Mouse (Mus musculus) heart, postnatal 0 days (tissue): ENCODE data around the gene Zbtb17. TPM values are rescaled to one million over a fixed set of nuclear protein-coding genes. Genes with fewer than 3 reads are reported as not detected.

Source experiments
- ATAC-seq: fragments of 200-750 bp; cut with Nextera tagmentation; 2 replicates; pipeline ENCODE4 v1.8.0; 2017; ENCODE audit warnings: low read depth, moderate number of reproducible peaks, moderate library complexity; ENCODE audit not compliant: insufficient read depth
- DNase-seq: peaks from one replicate; pipeline ENCODE4 v3.0.0-alpha.2; 2016; ENCODE audit warnings: low spot score
- H3K27ac ChIP-seq: fragments of 300-500 bp; sonication (generic); 2 replicates; pipeline ENCODE4 v1.5.1; 2014; ENCODE audit warnings: low read depth, mild to moderate bottlenecking
- H3K27me3 ChIP-seq: fragments of 300-500 bp; sonication (generic); 2 replicates; pipeline ENCODE4 v1.6.1; 2014; ENCODE audit warnings: low read length, mixed read lengths; ENCODE audit not compliant: control insufficient read depth, insufficient read depth
- H3K36me3 ChIP-seq: fragments of 300-500 bp; sonication (generic); replicated peaks from 2 replicates; pipeline ENCODE4 v1.6.1; 2014; ENCODE audit warnings: low read length, mixed read lengths; ENCODE audit not compliant: control insufficient read depth, insufficient read depth
- H3K4me1 ChIP-seq: fragments of 300-500 bp; sonication (generic); 2 replicates; pipeline ENCODE4 v1.6.1; 2014; ENCODE audit warnings: antibody characterized with exemption; ENCODE audit not compliant: control insufficient read depth, insufficient read depth
- H3K4me2 ChIP-seq: fragments of 300-500 bp; sonication (generic); 2 replicates; pipeline ENCODE4 v1.6.1; 2014; ENCODE audit warnings: low read depth, mild to moderate bottlenecking, low read length, moderate library complexity
- H3K4me3 ChIP-seq: fragments of 300-500 bp; sonication (generic); 2 replicates; pipeline ENCODE4 v1.5.1; 2014; ENCODE audit warnings: low read depth, low read length
- H3K9ac ChIP-seq: fragments of 300-500 bp; sonication (generic); replicated peaks from 2 replicates; pipeline ENCODE4 v1.6.1; 2014; ENCODE audit warnings: low read depth, low read length, mixed read lengths
- H3K9me3 ChIP-seq: fragments of 300-500 bp; sonication (generic); replicated peaks from 2 replicates; pipeline ENCODE4 v1.6.1; 2016; ENCODE audit warnings: low read length; ENCODE audit not compliant: control insufficient read depth
- CTCF ChIP-seq: IDR thresholded peaks from 2 replicates; pipeline ENCODE4 v1.5.1; 2016; ENCODE audit warnings: antibody characterized with exemption, control low read depth, low read depth
- EP300 ChIP-seq: IDR thresholded peaks from 2 replicates; pipeline ENCODE4 v1.6.1; 2016; ENCODE audit warnings: antibody characterized with exemption, low read depth
- WGBS: fragments of 180-500 bp; shearing (Covaris S2); extraction: QIAGEN DNeasy Blood & Tissue Kit; methylation state at CpG from one replicate; pipeline ENCODE4 v1.1.7; 2014; 5-methylcytosine and 5-hydroxymethylcytosine counted together
- polyA plus RNA-seq: library from polyadenylated mRNA; unstranded; fragments of >200 nt; fragmentation: Nextera tagmentation; extraction: Ambion mirVana; gene quantifications from 2 replicates; pipeline ENCODE4 v1.2.1, GENCODE M21; 2015
- total RNA-seq: library from RNA; depleted of rRNA; stranded (reverse); fragments of >200 nt; gene quantifications from 2 replicates; pipeline ENCODE4 v1.2.3, GENCODE M21; 2014; ENCODE audit warnings: low replicate concordance; rRNA removed

Zbtb17 gene
- total and polyA plus RNA-seq, 2 experiments from 2014 or later: 18.1 to 32.7 TPM

- ATAC-seq (peak; percentile 45; the same call in 1 of the 2 replicates), DNase-seq (no peak)
- Histone ChIP-seq H3K4me3 (no peak overlapping the region), H3K27me3 (no peaks in the 10 kb centered on the region), H3K9ac (peak overlapping the region; percentile 33; the same call in 1 of the 2 replicates), H3K9me3 (no peaks in the 10 kb centered on the region), H3K4me1 (peaks cover 10% of the 10 kb centered on the region), H3K36me3 (no peaks in the 10 kb centered on the region), H3K4me2 (peak overlapping the region; percentile 33; the same call in 1 of the 2 replicates), H3K27ac (peak overlapping the region; percentile 86)
- no peak for TF ChIP-seq EP300
- peak; percentile 49 for TF ChIP-seq CTCF
- WGBS: 39% methylated on average over 10 of the region's 10 CpGs
These were observed 62.4 kb downstream of the Zbtb17 start for GRCm38 (mm10) chr4:141506893-141507292.

- Histone ChIP-seq H3K27ac (no peak overlapping the region), H3K27me3 (no peaks in the 10 kb centered on the region), H3K4me1 (peaks cover 23% of the 10 kb centered on the region), H3K9me3 (no peaks in the 10 kb centered on the region), H3K4me3 (no peak overlapping the region), H3K36me3 (0 out of 2 replicates have a peak, but pooled peaks cover 1% of the 10 kb centered on the region), H3K9ac (no peak overlapping the region), H3K4me2 (no peak overlapping the region)
- ATAC-seq (no peak), DNase-seq (no peak)
- TF ChIP-seq EP300 (no peak), CTCF (no peak)
- 82% methylated on average over 13 of the region's 13 CpGs for WGBS
These were observed 66.0 kb downstream of the Zbtb17 start for GRCm38 (mm10) chr4:141510457-141510856.

DNA sequence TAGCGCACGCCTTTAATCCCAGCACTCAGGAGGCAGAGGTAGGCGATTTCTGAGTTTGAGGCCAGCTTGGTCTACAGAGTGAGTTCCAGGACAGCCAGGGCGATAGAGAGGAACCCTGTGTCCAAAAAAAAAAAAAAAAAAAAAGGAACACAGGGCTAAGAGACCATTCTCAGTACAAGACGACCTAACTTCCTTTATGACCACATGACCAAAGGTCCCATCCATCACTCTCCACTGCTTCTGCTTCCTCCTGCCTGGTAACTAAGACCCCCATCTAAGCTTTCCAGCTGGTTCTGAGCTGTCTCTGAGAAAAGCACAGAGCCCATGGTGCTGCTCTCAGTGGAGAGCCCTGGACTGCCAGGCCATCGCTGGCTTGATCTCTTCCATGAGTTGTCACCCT is 67.7 kb downstream of the Zbtb17 start:
- Histone ChIP-seq H3K4me3 (no peak overlapping the region), H3K36me3 (peaks cover 16% of the 10 kb centered on the region), H3K9me3 (no peaks in the 10 kb centered on the region), H3K27ac (no peak overlapping the region), H3K4me2 (no peak overlapping the region), H3K27me3 (no peaks in the 10 kb centered on the region), H3K4me1 (peaks cover 12% of the 10 kb centered on the region), H3K9ac (no peak overlapping the region)
- ATAC-seq: no peak
- TF ChIP-seq EP300 (no peak), CTCF (no peak)
- 72% methylated on average over 6 of the region's 6 CpGs for whole genome bisulfite sequencing
- DNase-seq: no peak

DNA sequence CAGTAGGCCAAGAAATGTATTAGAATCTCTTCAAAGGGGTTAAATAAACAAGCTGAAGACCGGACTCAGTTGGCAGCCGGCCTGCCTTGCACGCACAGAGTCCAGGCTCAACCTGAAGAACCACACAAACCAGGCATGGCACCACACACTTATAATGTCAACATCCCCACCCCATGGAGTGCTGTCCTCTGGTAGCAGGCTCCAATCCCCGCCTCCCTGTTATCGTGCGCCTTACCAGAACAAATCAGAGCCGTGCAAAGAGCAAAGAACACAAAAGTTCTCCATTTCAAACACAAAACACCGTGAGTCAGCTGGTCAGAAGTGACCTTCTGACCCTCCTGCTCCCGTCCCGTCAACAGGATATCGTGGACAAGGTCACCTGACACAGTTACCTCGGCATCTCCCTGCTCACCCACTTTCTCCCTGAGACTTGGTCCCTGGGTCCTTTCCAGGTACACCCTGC is 69.8 kb downstream of the Zbtb17 start:
- ATAC-seq (peak; percentile 60; the same call in 1 of the 2 replicates), DNase-seq (no peak)
- no peak overlapping the region for H3K9ac ChIP-seq
- H3K27ac ChIP-seq: peak overlapping the region; percentile 61
- peaks cover 12% of the 10 kb centered on the region for H3K4me1 ChIP-seq
- H3K9me3 ChIP-seq: no peaks in the 10 kb centered on the region
- TF ChIP-seq CTCF: no peak
- TF ChIP-seq EP300: no peak
- no peaks in the 10 kb centered on the region for H3K27me3 ChIP-seq
- no peak overlapping the region for H3K4me2 ChIP-seq
- H3K36me3 ChIP-seq: peaks cover 26% of the 10 kb centered on the region
- H3K4me3 ChIP-seq: no peak overlapping the region
- 19% methylated on average over 12 of the region's 12 CpGs for WGBS

Other genes with a start within 250 kb of the Zbtb17 start
- gene Rsg1, start 230.7 kb upstream of the Zbtb17 start, total RNA-seq: 13.2 TPM in 1 of 2 replicates, not detected in the other
- gene Rsg1, start 230.7 kb upstream of the Zbtb17 start, polyA plus RNA-seq: 1.3 and 1.6 TPM in 2 replicates
- 0.66 and 2.5 TPM in 2 replicates for gene Arhgef19, start 205.2 kb upstream of the Zbtb17 start, total RNA-seq
- gene Arhgef19, start 205.2 kb upstream of the Zbtb17 start, polyA plus RNA-seq: 1.5 and 1.6 TPM in 2 replicates
- gene Epha2, start 143.4 kb upstream of the Zbtb17 start, total RNA-seq: 10.1 and 11.7 TPM in 2 replicates
- 1.4 TPM in 2 replicates for gene Epha2, start 143.4 kb upstream of the Zbtb17 start, polyA plus RNA-seq
- gene Fam131c, start 76.4 kb upstream of the Zbtb17 start, total RNA-seq: 2.2 TPM in 1 of 2 replicates, not detected in the other
- gene Fam131c, start 76.4 kb upstream of the Zbtb17 start, polyA plus RNA-seq: 0.14 and 0.20 TPM in 2 replicates
- gene Clcnka, start 45.9 kb upstream of the Zbtb17 start, total RNA-seq: not detected in 2 replicates
- not detected in 2 replicates for gene Clcnka, start 45.9 kb upstream of the Zbtb17 start, polyA plus RNA-seq
- 0.23 and 0.65 TPM in 2 replicates for gene Clcnkb, start 28.6 kb upstream of the Zbtb17 start, total RNA-seq
- 0.58 and 0.87 TPM in 2 replicates for gene Clcnkb, start 28.6 kb upstream of the Zbtb17 start, polyA plus RNA-seq
- gene Hspb7, start 23.9 kb upstream of the Zbtb17 start, total RNA-seq: 556 and 673 TPM in 2 replicates
- 195 and 203 TPM in 2 replicates for gene Hspb7, start 23.9 kb upstream of the Zbtb17 start, polyA plus RNA-seq
- gene Srarp, start 8.5 kb upstream of the Zbtb17 start, total RNA-seq: not detected in 2 replicates
- not detected in 2 replicates for gene Srarp, start 8.5 kb upstream of the Zbtb17 start, polyA plus RNA-seq
- 2.3 and 5.9 TPM in 2 replicates for gene Spen, start 93.9 kb downstream of the Zbtb17 start, total RNA-seq
- gene Spen, start 93.9 kb downstream of the Zbtb17 start, polyA plus RNA-seq: 4.3 and 4.9 TPM in 2 replicates
- 48.3 and 61.5 TPM in 2 replicates for gene Fblim1, start 161.4 kb downstream of the Zbtb17 start, total RNA-seq
- gene Fblim1, start 161.4 kb downstream of the Zbtb17 start, polyA plus RNA-seq: 47.1 and 57.5 TPM in 2 replicates
- 0.89 and 6.1 TPM in 2 replicates for gene Tmem82, start 174.0 kb downstream of the Zbtb17 start, total RNA-seq
- 6.8 and 7.3 TPM in 2 replicates for gene Tmem82, start 174.0 kb downstream of the Zbtb17 start, polyA plus RNA-seq
- gene Slc25a34, start 179.2 kb downstream of the Zbtb17 start, total RNA-seq: 12.8 and 56.2 TPM in 2 replicates
- 17.9 and 20.6 TPM in 2 replicates for gene Slc25a34, start 179.2 kb downstream of the Zbtb17 start, polyA plus RNA-seq
- gene Plekhm2, start 220.2 kb downstream of the Zbtb17 start, total RNA-seq: 43.3 and 52.9 TPM in 2 replicates
- 5.6 and 7.0 TPM in 2 replicates for gene Plekhm2, start 220.2 kb downstream of the Zbtb17 start, polyA plus RNA-seq
- gene Rsc1a1, start 240.9 kb downstream of the Zbtb17 start, total RNA-seq: 2.1 and 11.9 TPM in 2 replicates
- not detected in 2 replicates for gene Rsc1a1, start 240.9 kb downstream of the Zbtb17 start, polyA plus RNA-seq